Mouse (Mus musculus): Measurements from ENCODE around the gene Maff. TPM values are rescaled to one million over a fixed set of nuclear protein-coding genes. Genes with fewer than 3 reads are reported as not detected.

The Maff gene
- polyA plus RNA-seq, 1 experiment from 2014 or later: 0.77 TPM

DNA sequence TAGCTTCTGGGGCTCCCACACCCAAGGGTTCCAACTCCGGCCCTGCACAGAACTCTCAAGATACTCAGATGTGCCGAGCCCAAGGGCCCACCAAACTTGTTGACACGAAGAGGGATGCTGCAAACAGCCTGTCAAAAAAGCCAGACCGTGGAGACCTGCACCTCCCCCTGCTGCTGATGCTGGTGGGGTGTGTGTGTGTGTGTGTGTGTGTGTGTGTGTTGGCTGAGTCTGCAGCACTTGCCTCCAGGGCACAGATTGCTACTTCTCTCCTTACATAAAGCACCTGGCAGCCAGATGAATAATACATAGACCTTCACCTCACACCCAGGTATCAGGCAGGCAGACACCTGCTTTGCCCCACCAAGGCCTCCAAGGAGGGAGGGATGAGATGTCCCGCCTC lies 55.8 kb downstream of the Maff start:
- Histone ChIP-seq H3K4me1 (replicated peaks) (peaks cover 47% of the 10 kb centered on the region), H3K4me2 (peak overlapping the region; percentile 93), H3K27ac (replicated peaks) (peak overlapping the region; percentile 80; the same call in 1 of the 2 replicates), H3K36me3 (peaks cover 7% of the 10 kb centered on the region; the same call in 1 of the 2 replicates), H3K9me3 (no peaks in the 10 kb centered on the region), H3K4me3 (peak overlapping the region; percentile 90), H3K27me3 (no peaks in the 10 kb centered on the region), H3K9ac (peak overlapping the region; percentile 96)
- 22% methylated on average over 5 of the region's 5 CpGs for WGBS
- ATAC-seq (ENCODE audit: low read depth): no peak

GRCm38 (mm10) chr15:79402836-79403762 lies 56.7 kb downstream of the Maff start, which contains the start of gene Tmem184b:
Gene Tmem184b (minus strand): TSS chr15:79403569.
- 0 out of 2 replicates have a peak, but pooled peaks cover 3% of the 10 kb centered on the region for H3K36me3 ChIP-seq
- H3K4me3 ChIP-seq: peak within 1 kb of the TSS; percentile 90
- under 1% methylated on average over 90 of the region's 90 CpGs for WGBS
- peak within 1 kb of the TSS; percentile 93 for H3K4me2 ChIP-seq
- peak within 1 kb of the TSS; percentile 96 for H3K9ac ChIP-seq
- peak within 1 kb of the TSS; percentile 80 for H3K27ac ChIP-seq (replicated peaks)
- peaks cover 47% of the 10 kb centered on the region for H3K4me1 ChIP-seq (replicated peaks)
- ATAC-seq (ENCODE audit: low read depth): peak; percentile 92
- H3K27me3 ChIP-seq: no peaks in the 10 kb centered on the region
- H3K9me3 ChIP-seq: no peaks in the 10 kb centered on the region

GRCm38 (mm10) chr15:79403763-79404210 lies 57.4 kb downstream of the Maff start:
- WGBS: 19% methylated on average over 9 of the region's 9 CpGs
- no peaks in the 10 kb centered on the region for H3K27me3 ChIP-seq
- peaks cover 44% of the 10 kb centered on the region for H3K4me1 ChIP-seq (replicated peaks)
- 0 out of 2 replicates have a peak, but pooled peaks have one; percentile 5 for ATAC-seq (ENCODE audit: low read depth)
- peak overlapping the region; percentile 96 for H3K9ac ChIP-seq
- H3K27ac ChIP-seq (replicated peaks): peak overlapping the region; percentile 80
- peak overlapping the region; percentile 93 for H3K4me2 ChIP-seq
- H3K9me3 ChIP-seq: no peaks in the 10 kb centered on the region
- H3K36me3 ChIP-seq: no peaks in the 10 kb centered on the region
- peak overlapping the region; percentile 90 for H3K4me3 ChIP-seq

DNA sequence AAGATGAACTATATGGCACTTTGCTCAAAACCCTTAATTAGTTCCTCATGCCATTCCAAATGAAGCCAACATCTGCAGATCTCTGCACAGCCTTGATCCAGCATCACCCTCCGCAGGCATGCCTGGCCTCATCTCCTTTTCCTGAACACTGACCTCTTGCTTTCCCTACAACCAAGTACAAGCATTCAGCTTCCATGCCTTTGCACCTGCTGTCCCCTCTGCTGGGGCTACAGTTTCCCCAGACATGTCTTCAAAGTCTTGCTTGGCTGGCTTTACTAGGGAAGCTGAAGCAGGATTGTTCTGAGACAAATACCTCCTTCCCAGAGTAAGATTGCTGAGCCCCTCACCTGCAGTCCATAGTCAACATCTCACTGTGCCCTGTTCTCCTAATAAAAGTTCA lies 57.9 kb downstream of the Maff start:
- H3K9ac ChIP-seq: no peak overlapping the region
- H3K9me3 ChIP-seq: no peaks in the 10 kb centered on the region
- H3K4me3 ChIP-seq: no peak overlapping the region
- no peak overlapping the region for H3K27ac ChIP-seq (replicated peaks)
- no peaks in the 10 kb centered on the region for H3K36me3 ChIP-seq
- H3K4me2 ChIP-seq: no peak overlapping the region
- WGBS: 59% methylated on average over 1 of the region's 1 CpGs
- H3K4me1 ChIP-seq (replicated peaks): peaks cover 42% of the 10 kb centered on the region
- no peak for ATAC-seq (ENCODE audit: low read depth)
- H3K27me3 ChIP-seq: no peaks in the 10 kb centered on the region

- H3K9ac ChIP-seq: no peak overlapping the region
- no peak overlapping the region for H3K27ac ChIP-seq (replicated peaks)
- no peak overlapping the region for H3K4me3 ChIP-seq
- H3K27me3 ChIP-seq: no peaks in the 10 kb centered on the region
- no peaks in the 10 kb centered on the region for H3K9me3 ChIP-seq
- 84% methylated on average over 4 of the region's 4 CpGs for WGBS
- H3K36me3 ChIP-seq: no peaks in the 10 kb centered on the region
- H3K4me2 ChIP-seq: no peak overlapping the region
- peaks cover 19% of the 10 kb centered on the region for H3K4me1 ChIP-seq (replicated peaks)
- ATAC-seq (ENCODE audit: low read depth): no peak
These were observed 60.1 kb downstream of the Maff start for GRCm38 (mm10) chr15:79406564-79406963.

MicroRNAs within 50 kb of the gene (microRNA counts, 519-probe panel; counts per million panel counts)
- microRNA mmu-miR-1943: 661 counts per million, percentile 1 among the panel's probes with 10 or more counts

Small RNA genes within 50 kb of the gene (microRNA-seq; reads per million reads assigned to microRNA genes)
- 1.3 reads per million for gene Mir1943

Other genes with a start within 250 kb of the Maff start
- gene Micall1, start 237.7 kb upstream of the Maff start, polyA plus RNA-seq (2015; fragmentation: Nextera tagmentation; extraction: Ambion mirVana): 10.4 and 11.2 TPM in 2 replicates
- gene Polr2f, start 205.6 kb upstream of the Maff start, polyA plus RNA-seq (2015; fragmentation: Nextera tagmentation; extraction: Ambion mirVana): 259 and 278 TPM in 2 replicates
- gene 1700088E04Rik, start 205.4 kb upstream of the Maff start, polyA plus RNA-seq (2015; fragmentation: Nextera tagmentation; extraction: Ambion mirVana): 12.4 and 13.1 TPM in 2 replicates
- gene Sox10, start 181.4 kb upstream of the Maff start, polyA plus RNA-seq (2015; fragmentation: Nextera tagmentation; extraction: Ambion mirVana): 20.4 and 23.5 TPM in 2 replicates
- 75.0 and 88.0 TPM in 2 replicates for gene Pick1, start 117.4 kb upstream of the Maff start, polyA plus RNA-seq (2015; fragmentation: Nextera tagmentation; extraction: Ambion mirVana)
- gene Gm49486, start 117.2 kb upstream of the Maff start, polyA plus RNA-seq (2015; fragmentation: Nextera tagmentation; extraction: Ambion mirVana): 1.7 and 2.0 TPM in 2 replicates
- 0.43 and 0.50 TPM in 2 replicates for gene Slc16a8, start 91.9 kb upstream of the Maff start, polyA plus RNA-seq (2015; fragmentation: Nextera tagmentation; extraction: Ambion mirVana)
- 2.7 TPM in 2 replicates for gene Baiap2l2, start 61.1 kb upstream of the Maff start, polyA plus RNA-seq (2015; fragmentation: Nextera tagmentation; extraction: Ambion mirVana)
- gene Pla2g6, start 18.2 kb upstream of the Maff start, polyA plus RNA-seq (2015; fragmentation: Nextera tagmentation; extraction: Ambion mirVana): 33.3 and 34.1 TPM in 2 replicates
- gene Tmem184b, start 56.9 kb downstream of the Maff start, polyA plus RNA-seq (2015; fragmentation: Nextera tagmentation; extraction: Ambion mirVana): 42.0 and 45.8 TPM in 2 replicates
- 275 and 281 TPM in 2 replicates for gene Csnk1e, start 108.9 kb downstream of the Maff start, polyA plus RNA-seq (2015; fragmentation: Nextera tagmentation; extraction: Ambion mirVana)
- gene Kcnj4, start 158.6 kb downstream of the Maff start, polyA plus RNA-seq (2015; fragmentation: Nextera tagmentation; extraction: Ambion mirVana): not detected in 2 replicates
- gene Kdelr3, start 169.8 kb downstream of the Maff start, polyA plus RNA-seq (2015; fragmentation: Nextera tagmentation; extraction: Ambion mirVana): 16.6 and 23.6 TPM in 2 replicates
- gene Ddx17, start 200.1 kb downstream of the Maff start, polyA plus RNA-seq (2015; fragmentation: Nextera tagmentation; extraction: Ambion mirVana): 52.5 and 57.8 TPM in 2 replicates

All from neural tube, embryonic 13.5 days (tissue).